Comparison of ENCODE assay signal across 8 mouse cellular contexts in the genomic region with DNA sequence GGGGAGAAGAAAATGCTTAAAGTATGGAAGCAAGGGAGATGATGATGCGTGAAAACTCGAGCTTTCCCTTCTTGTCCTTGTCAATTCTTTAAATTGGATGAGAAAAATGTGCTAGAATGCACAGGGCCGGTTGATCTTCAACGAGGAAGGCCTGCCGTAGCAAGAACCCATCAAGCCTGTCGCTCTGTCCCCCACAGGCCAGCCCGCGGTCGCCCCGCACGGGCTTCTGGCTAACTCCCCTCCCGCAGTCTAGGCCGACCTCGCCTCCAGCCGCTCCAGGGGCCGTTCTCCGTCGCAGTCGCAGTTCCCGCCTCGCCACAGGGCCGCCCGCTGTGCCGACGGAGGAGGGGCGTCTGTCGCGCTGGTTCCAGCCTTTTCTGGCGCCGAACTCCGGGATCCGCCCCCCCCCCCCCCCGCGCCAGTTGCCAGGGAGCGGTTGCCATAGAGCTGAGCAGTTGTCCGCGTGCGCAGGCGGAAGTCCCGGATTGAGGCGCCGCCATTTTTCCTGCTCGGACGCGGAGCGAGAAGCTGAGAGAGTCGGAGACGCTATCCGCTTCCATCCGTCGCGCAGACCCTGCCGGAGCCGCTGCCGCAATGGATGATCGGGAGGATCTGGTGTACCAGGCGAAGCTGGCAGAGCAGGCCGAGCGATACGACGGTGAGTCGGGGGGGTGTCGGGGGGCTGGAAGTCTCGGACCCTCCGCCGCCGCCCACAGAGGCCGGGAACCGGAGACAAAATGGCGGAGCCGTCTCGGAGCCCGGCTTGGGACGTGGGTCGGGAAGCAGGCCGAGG. TPM values are rescaled to one million over a fixed set of nuclear protein-coding genes. Genes with fewer than 3 reads are reported as not detected.
DNase-seq lines count a peak whose midpoint lies in the region; ATAC-seq and TF ChIP-seq lines count a peak whose summit lies in the region.

Ywhae (plus strand) TSS at position 436 of the 793 bp plus-strand sequence.

- peak; percentile 94 for TF ChIP-seq POLR2A in cortical plate, adult 2 months (IDR thresholded peaks at IDR 0.05; ENCODE audit: extremely low read depth, insufficient read depth, low read length)

- H3K4me1 ChIP-seq in cortical plate, adult 2 months (ENCODE audit: control insufficient read depth, insufficient read depth, low read length), result peaks cover 10% of the 10 kb centered on the region

- peak within 1 kb of the TSS; percentile 97 for H3K27ac ChIP-seq in cortical plate, adult 2 months (ENCODE audit: insufficient read depth, low read length)

- peak within 1 kb of the TSS; percentile 49 for H3K4me3 ChIP-seq in cortical plate, adult 2 months (ENCODE audit: insufficient read depth, low read length)

- peak; percentile 82 for ATAC-seq in activated CD4-positive, CD25-positive, alpha-beta regulatory T cell, adult 4 months
- ATAC-seq in megakaryocyte progenitor cell, adult 5-6 weeks (replicated peaks; ENCODE audit: poor library complexity), result peak; percentile 88

- TF ChIP-seq CTCF in cortical plate, adult 2 months (IDR thresholded peaks at IDR 0.05; ENCODE audit: extremely low read depth, insufficient read depth, low read length), result no peak

- peak; percentile 89 for DNase-seq in gastrocnemius, postnatal 10 days
- peak; percentile 96 for DNase-seq in induced T-regulatory cell, adult 2 months (ENCODE audit: low read depth)
- peak; percentile 47 to 88 for DNase-seq in left cerebral cortex, adult 9 months (ENCODE audit: low spot score in 2 of 2)
- peak; percentile 91 for DNase-seq in right cerebral cortex, postnatal 14 days
- peak; percentile 87 to 93 for DNase-seq in urinary bladder, postnatal 4 days (ENCODE audit: low spot score in 2 of 2)

RNA-seq across cellular contexts. Expression of gene Ywhae, which starts in this region (rescaled TPM):
- polyA plus RNA-seq in activated CD4-positive, CD25-positive, alpha-beta regulatory T cell, adult 4 months (2017; shearing (Covaris generic)), result 100 to 1,000 TPM; 479 to 486 TPM
- polyA plus RNA-seq in cortical plate, adult 2 months (2012; rRNA removed), result 955 and 987 TPM in 2 replicates
- total RNA-seq in gastrocnemius, postnatal 10 days (2021), result 100 to 1,000 TPM; 801 to 805 TPM
- 610 and 625 TPM in 2 replicates for total RNA-seq in megakaryocyte progenitor cell, adult 5-6 weeks (2015)
- 325 and 442 TPM in 2 replicates for total RNA-seq in megakaryocyte progenitor cell, adult 5-6 weeks (2017)

Comparison
In these comparisons a context has a peak if more than half of its experiments do, and no peak if none do; other contexts are left out.
1. Peak in every context shown above with its lines: DNase-seq, ATAC-seq, H3K4me3 ChIP-seq and H3K27ac ChIP-seq.